Mouse (Mus musculus) liver, postnatal 0 days (tissue): ENCODE results near the gene Nrg4.

ENCODE experiments used
- CTCF ChIP-seq: sonication (generic); IDR thresholded peaks from 2 replicates; pipeline ENCODE4 v1.5.1; 2016; ENCODE audit warnings: antibody characterized with exemption, low read depth
- EP300 ChIP-seq: IDR thresholded peaks from 2 replicates; pipeline ENCODE4 v1.6.1; 2016; ENCODE audit warnings: antibody characterized with exemption, low read depth, mild to moderate bottlenecking

- TF ChIP-seq EP300 = no peak
- TF ChIP-seq CTCF = no peak
These were observed 90.1 kb downstream of the Nrg4 start for GRCm38 (mm10) chr9:55236235-55237165.
